ENCODE assay signal across 7 mouse cellular contexts in the genomic region with DNA sequence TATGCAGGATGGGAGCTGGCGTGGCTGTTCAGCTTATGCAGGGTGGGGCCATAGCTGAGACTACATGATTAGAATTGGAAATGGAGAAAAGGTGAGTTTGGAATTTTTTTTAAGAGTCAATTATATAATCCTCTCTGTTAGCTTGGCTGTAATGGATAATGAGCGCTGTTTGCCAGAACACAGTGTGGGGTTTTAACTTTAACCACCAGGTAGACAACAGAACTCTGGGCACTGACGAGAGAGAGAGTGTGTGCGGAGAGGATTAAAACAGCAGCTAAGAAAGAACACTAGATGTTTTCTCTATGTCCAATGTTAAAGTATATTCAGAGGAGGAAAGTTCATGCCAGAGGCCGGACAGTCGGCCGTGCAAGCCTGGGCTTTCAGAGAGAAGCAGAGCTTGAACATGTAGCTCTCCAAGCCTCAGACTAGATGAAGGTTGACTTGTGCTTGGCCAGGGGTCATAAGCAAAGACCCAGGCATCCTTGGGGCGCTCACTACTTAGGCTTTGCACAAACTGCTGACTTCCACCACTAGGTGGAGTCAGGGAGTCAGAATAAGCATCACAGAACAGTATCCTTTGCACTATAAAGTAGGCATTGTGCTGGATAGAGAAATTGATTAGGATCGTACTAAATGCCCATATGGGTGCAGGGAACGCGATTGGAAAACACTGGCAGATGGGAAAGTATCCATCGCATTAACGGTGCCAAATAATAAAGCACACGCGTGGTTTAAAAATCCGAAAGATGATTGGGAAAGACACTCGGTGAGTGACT.
DNase-seq lines count a peak whose midpoint lies in the region; ATAC-seq lines count a peak whose summit lies in the region.

No protein-coding gene starts in this region.

- DNase-seq in limb, embryonic 11.5 days (ENCODE audit: low spot score): peak; percentile 62
- no peak for DNase-seq in limb, embryonic 10.5 days (ENCODE audit: low spot score)
- peak; percentile 81 for DNase-seq in ZHBTc4 (ENCODE audit: low read depth, low spot score)
- DNase-seq in forebrain, embryonic 10.5 days (ENCODE audit: extremely low spot score, low spot score): peak; percentile 20
- DNase-seq in layer of hippocampus, adult 11-12 months (ENCODE audit: low spot score): peak; percentile 78
- peak; percentile 62 for DNase-seq in lung, postnatal 36 days
- no peak for DNase-seq in ovary, postnatal 14 days (ENCODE audit: low spot score)

- H3K27ac ChIP-seq in limb, embryonic 11.5 days (replicated peaks; ENCODE audit: low read depth, low read length): no peak overlapping the region
- no peak overlapping the region for H3K27ac ChIP-seq in limb, embryonic 10.5 days
- H3K27ac ChIP-seq in forebrain, embryonic 10.5 days: no peak overlapping the region

- H3K9ac ChIP-seq in limb, embryonic 11.5 days (ENCODE audit: low read length): no peak overlapping the region

- H3K27me3 ChIP-seq in limb, embryonic 11.5 days (ENCODE audit: control insufficient read depth, insufficient read depth, low read length): no peaks in the 10 kb centered on the region
- H3K27me3 ChIP-seq in limb, embryonic 10.5 days (ENCODE audit: low read depth, poor library complexity, severe bottlenecking): no peaks in the 10 kb centered on the region
- no peaks in the 10 kb centered on the region for H3K27me3 ChIP-seq in forebrain, embryonic 10.5 days (ENCODE audit: poor library complexity, severe bottlenecking)

- ATAC-seq in limb, embryonic 11.5 days (ENCODE audit: insufficient number of reproducible peaks, low FRiP score, low TSS enrichment, low read depth): no peak

- no peaks in the 10 kb centered on the region for H3K36me3 ChIP-seq in limb, embryonic 11.5 days (ENCODE audit: control insufficient read depth, insufficient read depth, low read length)
- no peaks in the 10 kb centered on the region for H3K36me3 ChIP-seq in limb, embryonic 10.5 days
- no peaks in the 10 kb centered on the region for H3K36me3 ChIP-seq in forebrain, embryonic 10.5 days (replicated peaks)

- no peak overlapping the region for H3K4me2 ChIP-seq in limb, embryonic 11.5 days (ENCODE audit: low read depth, severe bottlenecking)

- no peaks in the 10 kb centered on the region for H3K9me3 ChIP-seq in limb, embryonic 11.5 days (ENCODE audit: control insufficient read depth, low read length)
- H3K9me3 ChIP-seq in limb, embryonic 10.5 days (replicated peaks): no peaks in the 10 kb centered on the region
- H3K9me3 ChIP-seq in forebrain, embryonic 10.5 days: 0 out of 2 replicates have a peak, but pooled peaks cover 3% of the 10 kb centered on the region

- H3K4me3 ChIP-seq in limb, embryonic 11.5 days (ENCODE audit: low read depth, low read length): no peak overlapping the region
- no peak overlapping the region for H3K4me3 ChIP-seq in limb, embryonic 10.5 days
- no peak overlapping the region for H3K4me3 ChIP-seq in forebrain, embryonic 10.5 days

- WGBS in limb, embryonic 11.5 days: 87% methylated on average over 17 of the region's 17 CpGs
- 89% methylated on average over 17 of the region's 17 CpGs for WGBS in limb, embryonic 10.5 days
- WGBS in forebrain, embryonic 10.5 days: 85% methylated on average over 17 of the region's 17 CpGs

- H3K4me1 ChIP-seq in limb, embryonic 11.5 days (ENCODE audit: control insufficient read depth, insufficient read depth, low read length): no peaks in the 10 kb centered on the region
- H3K4me1 ChIP-seq in limb, embryonic 10.5 days: no peaks in the 10 kb centered on the region
- no peaks in the 10 kb centered on the region for H3K4me1 ChIP-seq in forebrain, embryonic 10.5 days

Comparison
In these comparisons a context has a peak if more than half of its experiments do, and no peak if none do; other contexts are left out.
1. DNase-seq: peak in limb, embryonic 11.5 days (single experiment), ZHBTc4 (single experiment), forebrain, embryonic 10.5 days (single experiment), layer of hippocampus, adult 11-12 months (single experiment) and lung, postnatal 36 days (single experiment); none in limb, embryonic 10.5 days (single experiment) and ovary, postnatal 14 days (single experiment).